Mouse (Mus musculus) stomach, postnatal 0 days (tissue): ENCODE measurements around the gene Gm28230.

Source experiments
- CTCF ChIP-seq: IDR thresholded peaks from 2 replicates; pipeline ENCODE4 v1.5.1; 2016; ENCODE audit warnings: antibody characterized with exemption, low read depth, mild to moderate bottlenecking, moderate library complexity
- EP300 ChIP-seq: optimal IDR thresholded peaks from 2 replicates; pipeline ENCODE3; 2016; ENCODE audit warnings: antibody characterized with exemption

GRCm38 (mm10) chr2:74714156-74714789 is 12.3 kb upstream of the Gm28230 start:
- TF ChIP-seq CTCF: no peak
- TF ChIP-seq EP300: no peak
